Mouse (Mus musculus) intestine, embryonic 14.5 days (tissue): ENCODE results near the gene Slc44a2. TPM values are rescaled to one million over a fixed set of nuclear protein-coding genes. Genes with fewer than 3 reads are reported as not detected.

Experiments
- ATAC-seq: fragments of 200-750 bp; cut with Nextera tagmentation; replicated peaks from 2 replicates; pipeline ENCODE4 v1.8.0; 2017; ENCODE audit warnings: low read depth, moderate number of reproducible peaks, moderate TSS enrichment, moderate library complexity; ENCODE audit not compliant: low FRiP score, low TSS enrichment
- DNase-seq: peaks from one replicate; pipeline ENCODE4 v3.0.0-alpha.2; 2018; ENCODE audit warnings: low spot score
- H3K27ac ChIP-seq: fragments of 300-500 bp; sonication (generic); 2 replicates; pipeline ENCODE4 v1.5.1; 2014; ENCODE audit warnings: low read depth, mild to moderate bottlenecking, control low read depth
- H3K27me3 ChIP-seq: fragments of 300-500 bp; sonication (generic); replicated peaks from 2 replicates; pipeline ENCODE4 v1.6.1; 2014; ENCODE audit warnings: low read length, control low read depth; ENCODE audit not compliant: control insufficient read depth, insufficient read depth
- H3K36me3 ChIP-seq: fragments of 300-500 bp; sonication (generic); 2 replicates; pipeline ENCODE4 v1.6.1; 2014; ENCODE audit warnings: low read length, control low read depth; ENCODE audit not compliant: control insufficient read depth, insufficient read depth
- H3K4me1 ChIP-seq: fragments of 300-500 bp; sonication (generic); replicated peaks from 2 replicates; pipeline ENCODE4 v1.6.1; 2014; ENCODE audit warnings: low read length, control low read depth, mixed read lengths; ENCODE audit not compliant: control insufficient read depth, insufficient read depth
- H3K4me2 ChIP-seq: fragments of 300-500 bp; sonication (generic); 2 replicates; pipeline ENCODE4 v1.6.1; 2014; ENCODE audit warnings: low read length
- H3K4me3 ChIP-seq: fragments of 300-500 bp; sonication (generic); 2 replicates; pipeline ENCODE4 v1.5.1; 2014; ENCODE audit warnings: low read depth, low read length, control low read depth, mixed read lengths
- H3K9ac ChIP-seq: fragments of 300-500 bp; sonication (generic); 2 replicates; pipeline ENCODE4 v1.6.1; 2014; ENCODE audit warnings: mild to moderate bottlenecking, low read length
- H3K9me3 ChIP-seq: fragments of 300-500 bp; sonication (generic); 2 replicates; pipeline ENCODE4 v1.6.1; 2016; ENCODE audit warnings: low read length, control low read depth; ENCODE audit not compliant: control insufficient read depth
- WGBS: fragments of 180-500 bp; shearing (Covaris S2); extraction: QIAGEN DNeasy Blood & Tissue Kit; methylation state at CpG from one replicate; pipeline ENCODE4 v1.1.7; 2014; 5-methylcytosine and 5-hydroxymethylcytosine counted together
- polyA plus RNA-seq: library from polyadenylated mRNA; unstranded; fragments of >200 nt; fragmentation: Nextera tagmentation; extraction: Ambion mirVana; gene quantifications from 2 replicates; pipeline ENCODE4 v1.2.1, GENCODE M21; 2014

The Slc44a2 gene
- polyA plus RNA-seq, 1 experiment from 2014 or later, result 70.1 TPM

DNA sequence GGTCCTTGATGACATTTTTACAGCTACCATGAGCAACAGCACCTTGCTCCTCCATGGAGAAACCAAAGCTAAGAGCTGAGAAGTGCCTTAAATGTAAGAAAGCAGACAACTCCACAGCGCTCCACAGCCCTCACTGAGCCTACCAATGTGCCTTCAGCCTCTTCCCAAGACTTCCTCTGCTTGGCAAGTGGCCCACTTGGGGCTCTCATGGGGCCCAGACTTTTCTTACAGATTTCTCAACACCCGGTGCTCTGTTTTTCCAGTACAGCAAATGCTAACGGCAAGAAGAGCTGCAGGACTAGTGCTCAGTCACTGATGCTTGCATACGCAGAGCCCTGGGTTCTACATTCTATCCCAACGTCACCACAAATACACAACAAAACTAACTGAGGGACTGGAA lies 42.7 kb upstream of the Slc44a2 start:
- peaks cover 89% of the 10 kb centered on the region for H3K36me3 ChIP-seq
- H3K27me3 ChIP-seq, result no peaks in the 10 kb centered on the region
- H3K9me3 ChIP-seq, result no peaks in the 10 kb centered on the region
- H3K4me2 ChIP-seq, result no peak overlapping the region
- DNase-seq (no peak), ATAC-seq (no peak)
- H3K4me1 ChIP-seq, result no peaks in the 10 kb centered on the region
- H3K27ac ChIP-seq, result no peak overlapping the region
- no peak overlapping the region for H3K9ac ChIP-seq
- 91% methylated on average over 5 of the region's 5 CpGs for WGBS
- H3K4me3 ChIP-seq, result no peak overlapping the region

- Histone ChIP-seq H3K36me3 (peaks cover 57% of the 10 kb centered on the region), H3K9ac (no peak overlapping the region), H3K9me3 (no peaks in the 10 kb centered on the region), H3K27me3 (no peaks in the 10 kb centered on the region), H3K4me3 (no peak overlapping the region), H3K4me1 (peaks cover 14% of the 10 kb centered on the region), H3K27ac (no peak overlapping the region), H3K4me2 (no peak overlapping the region)
- WGBS, result 89% methylated on average over 5 of the region's 5 CpGs
- ATAC-seq (no peak), DNase-seq (no peak)
Observed at GRCm38 (mm10) chr9:21283591-21283990, 36.9 kb upstream of the Slc44a2 start.

DNA sequence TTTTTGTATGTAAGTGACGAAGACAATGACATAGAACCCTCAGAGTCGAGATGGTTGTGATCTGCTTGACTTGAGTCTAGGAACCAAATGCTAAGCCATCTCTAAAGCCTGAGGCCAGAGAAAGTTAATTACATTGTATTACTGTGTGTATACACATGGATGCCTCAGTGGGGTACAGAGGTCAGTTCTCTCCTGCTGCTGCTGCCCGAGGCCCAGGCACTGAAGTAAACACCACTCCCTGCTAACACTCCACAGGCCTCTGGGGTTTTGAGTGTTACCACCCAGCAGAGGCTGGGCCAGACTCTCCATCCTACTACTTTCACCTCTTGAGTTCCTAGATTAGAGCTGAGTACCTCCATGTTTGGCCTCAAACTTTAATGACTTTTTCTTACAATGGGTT lies 36.5 kb upstream of the Slc44a2 start:
- H3K4me2 ChIP-seq, result no peak overlapping the region
- no peak overlapping the region for H3K9ac ChIP-seq
- H3K4me3 ChIP-seq, result no peak overlapping the region
- H3K27ac ChIP-seq, result no peak overlapping the region
- ATAC-seq (no peak), DNase-seq (no peak)
- H3K9me3 ChIP-seq, result no peaks in the 10 kb centered on the region
- H3K27me3 ChIP-seq, result no peaks in the 10 kb centered on the region
- H3K36me3 ChIP-seq, result peaks cover 53% of the 10 kb centered on the region
- WGBS, result 70% methylated on average over 3 of the region's 3 CpGs
- H3K4me1 ChIP-seq, result peaks cover 18% of the 10 kb centered on the region

- 54% methylated on average over 3 of the region's 3 CpGs for WGBS
- peaks cover 29% of the 10 kb centered on the region for H3K36me3 ChIP-seq
- DNase-seq (no peak), ATAC-seq (no peak)
- H3K27me3 ChIP-seq, result no peaks in the 10 kb centered on the region
- H3K9ac ChIP-seq, result peak overlapping the region; percentile 63; the same call in 1 of the 2 replicates
- H3K27ac ChIP-seq, result no peak overlapping the region
- peak overlapping the region; percentile 72 for H3K4me2 ChIP-seq
- H3K4me3 ChIP-seq, result peak overlapping the region; percentile 71
- H3K4me1 ChIP-seq, result peaks cover 22% of the 10 kb centered on the region
- no peaks in the 10 kb centered on the region for H3K9me3 ChIP-seq
Observed at GRCm38 (mm10) chr9:21286753-21287152, 33.7 kb upstream of the Slc44a2 start.

- peak within 1 kb of the TSS; percentile 72 for H3K4me2 ChIP-seq
- peak within 1 kb of the TSS; percentile 71 for H3K4me3 ChIP-seq
- no peaks in the 10 kb centered on the region for H3K9me3 ChIP-seq
- peak within 1 kb of the TSS; percentile 77 for H3K27ac ChIP-seq
- DNase-seq, result peak; percentile 98
- no peaks in the 10 kb centered on the region for H3K27me3 ChIP-seq
- peaks cover 22% of the 10 kb centered on the region for H3K4me1 ChIP-seq
- under 1% methylated on average over 59 of the region's 59 CpGs for WGBS
- peaks cover 23% of the 10 kb centered on the region for H3K36me3 ChIP-seq
- peak; percentile 70 for ATAC-seq
- peak within 1 kb of the TSS; percentile 63 for H3K9ac ChIP-seq
Observed at GRCm38 (mm10) chr9:21287571-21288402, 32.7 kb upstream of the Slc44a2 start, which contains the start of gene Kri1. Gene Kri1 (minus strand): TSS chr9:21287969.

DNA sequence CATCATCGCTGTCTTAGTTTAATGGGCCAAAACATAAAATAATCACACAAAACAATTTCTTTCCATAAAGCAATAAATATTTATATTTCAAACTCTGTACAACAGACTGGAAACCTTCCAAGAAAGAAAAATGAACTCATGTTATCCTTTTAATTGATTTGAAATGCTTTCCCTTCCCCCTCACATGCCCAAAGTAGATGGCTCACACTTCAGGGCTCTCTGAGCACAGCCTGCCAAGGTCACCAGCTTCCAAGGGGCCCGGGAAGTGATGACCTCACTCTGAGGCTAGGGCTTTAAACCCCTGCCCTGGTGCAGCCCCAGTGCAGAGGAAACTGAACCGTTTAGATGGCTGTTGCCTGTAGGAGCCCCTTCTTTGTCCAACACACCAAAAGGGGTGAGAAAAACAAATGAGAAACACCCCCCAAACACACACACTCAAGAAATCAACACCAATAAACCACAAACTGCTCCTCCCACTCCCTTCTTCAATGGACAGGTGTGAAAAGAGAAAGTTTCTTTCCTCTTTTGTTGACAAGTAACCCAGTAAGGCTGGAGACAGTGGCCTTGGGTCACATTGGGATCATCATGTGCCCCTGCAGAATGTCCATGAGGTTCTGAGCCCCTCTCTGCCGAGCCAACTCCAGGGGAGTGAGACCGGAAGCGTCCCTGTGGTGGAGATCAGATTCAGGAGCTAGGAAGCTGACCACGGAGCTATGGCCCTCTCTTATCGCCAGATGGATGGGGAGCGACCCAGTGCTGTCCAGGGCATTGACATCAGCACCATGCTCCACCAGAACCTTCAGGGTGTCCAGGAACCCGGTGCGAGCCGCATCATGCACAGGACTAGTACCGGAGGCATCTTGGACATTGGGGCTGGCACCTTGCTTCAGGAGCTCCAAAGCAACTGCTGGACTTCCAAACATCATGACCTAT lies 31.8 kb upstream of the Slc44a2 start:
- Histone ChIP-seq H3K9me3 (no peaks in the 10 kb centered on the region), H3K4me2 (peak overlapping the region; percentile 72), H3K36me3 (peaks cover 22% of the 10 kb centered on the region), H3K27me3 (no peaks in the 10 kb centered on the region), H3K27ac (peak overlapping the region; percentile 59; the same call in 1 of the 2 replicates), H3K4me3 (peak overlapping the region; percentile 71), H3K4me1 (peaks cover 22% of the 10 kb centered on the region), H3K9ac (peak overlapping the region; percentile 34; the same call in 1 of the 2 replicates)
- 74% methylated on average over 13 of the region's 13 CpGs for WGBS
- ATAC-seq (no peak), DNase-seq (no peak)

DNA sequence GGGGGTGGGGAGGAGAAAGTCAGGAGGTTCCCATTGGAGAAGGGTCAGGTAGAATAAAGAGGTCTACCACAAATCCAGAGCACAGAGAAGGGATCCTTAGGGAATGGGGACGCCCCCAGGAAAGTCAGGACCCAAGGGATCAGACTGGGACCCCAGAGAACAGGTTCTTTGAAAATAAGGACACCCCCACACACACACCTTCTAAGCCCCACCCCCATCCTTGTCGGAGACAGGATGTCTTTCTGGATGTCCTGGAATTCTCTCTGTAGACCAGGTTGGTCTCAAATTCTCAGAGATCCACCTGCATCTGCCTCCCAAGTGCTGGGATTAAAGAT lies 31.2 kb upstream of the Slc44a2 start:
- Histone ChIP-seq H3K4me3 (no peak overlapping the region), H3K36me3 (peaks cover 15% of the 10 kb centered on the region), H3K27ac (no peak overlapping the region), H3K4me2 (no peak overlapping the region), H3K9ac (no peak overlapping the region), H3K4me1 (peaks cover 22% of the 10 kb centered on the region), H3K27me3 (no peaks in the 10 kb centered on the region), H3K9me3 (no peaks in the 10 kb centered on the region)
- no peak for ATAC-seq
- WGBS, result 86% methylated on average over 2 of the region's 2 CpGs
- no peak for DNase-seq

DNA sequence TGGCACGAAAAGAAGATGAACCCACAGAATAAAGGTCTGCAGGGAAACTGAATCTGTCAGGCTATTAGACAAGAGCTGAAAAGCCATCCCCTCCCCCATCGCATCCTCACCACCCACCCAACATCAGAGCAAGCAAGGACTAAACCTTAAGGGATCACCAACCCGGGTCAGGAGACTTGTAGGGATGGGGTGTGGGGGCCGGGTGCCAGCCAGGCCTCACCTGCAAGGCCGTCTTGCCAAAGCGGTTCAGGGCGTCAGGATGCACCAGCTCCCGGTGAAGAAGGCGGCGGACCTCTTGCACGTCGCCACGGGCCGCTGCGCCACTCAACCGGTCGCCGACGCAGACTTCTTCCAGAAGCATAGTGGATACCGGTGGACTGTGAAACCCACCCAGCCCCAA lies 29.9 kb upstream of the Slc44a2 start:
- Histone ChIP-seq H3K27me3 (no peaks in the 10 kb centered on the region), H3K9me3 (no peaks in the 10 kb centered on the region), H3K9ac (peak overlapping the region; percentile 61), H3K27ac (no peak overlapping the region; the same call in 1 of the 2 replicates), H3K4me2 (peak overlapping the region; percentile 72), H3K4me3 (peak overlapping the region; percentile 84), H3K36me3 (peaks cover 3% of the 10 kb centered on the region; the same call in 1 of the 2 replicates), H3K4me1 (peaks cover 22% of the 10 kb centered on the region)
- ATAC-seq (0 out of 2 replicates have a peak, but pooled peaks have one; percentile 0), DNase-seq (no peak)
- under 1% methylated on average over 20 of the region's 20 CpGs for WGBS
